Mouse (Mus musculus) Patski (cell line): ENCODE measurements around the gene Tnrc6c. TPM values are rescaled to one million over a fixed set of nuclear protein-coding genes. Genes with fewer than 3 reads are reported as not detected.

ENCODE experiments used
- ATAC-seq: fragments of 100-300 bp; one replicate; pipeline ENCODE4 v1.8.0; 2021
- CTCF ChIA-PET: fragments of 350-600 bp; sonication (Branson Sonifier 250); formaldehyde crosslinking; loops from one replicate; lab custom pipeline; 2022; ENCODE audit warnings: inconsistent platforms; lab: Charles Lee
- POLR2A ChIA-PET: fragments of 350-600 bp; sonication (Branson Sonifier 250); formaldehyde crosslinking; loops from one replicate; lab custom pipeline; 2022; ENCODE audit warnings: antibody characterized with exemption, inconsistent platforms; lab: Charles Lee
- DNase-seq: peaks from one replicate; pipeline ENCODE4 v3.0.0-alpha.2; 2011; ENCODE audit warnings: low read depth, low spot score
- H3K27me3 ChIP-seq: fragments of 371-371 bp; one replicate; pipeline ENCODE4 v1.5.1; 2021
- CTCF ChIP-seq: fragments of 100-300 bp; IDR thresholded peaks from one replicate; pipeline ENCODE4 v1.5.1; 2021
- in situ Hi-C: fragments of 300-500 bp; cut with MboI; formaldehyde crosslinking; loops from 3 replicates; pipeline ENCODE4 v1.11.1; 2018; ENCODE audit warnings: low pct_unique_long_range_greater_than_20kb, mixed read lengths
- polyA plus RNA-seq: library from polyadenylated mRNA; unstranded; gene quantifications from one replicate; pipeline ENCODE4 v1.2.3, GENCODE M21; 2021

Tnrc6c gene
- polyA plus RNA-seq, 1 experiment from 2014 or later = 21.1 TPM

DNA sequence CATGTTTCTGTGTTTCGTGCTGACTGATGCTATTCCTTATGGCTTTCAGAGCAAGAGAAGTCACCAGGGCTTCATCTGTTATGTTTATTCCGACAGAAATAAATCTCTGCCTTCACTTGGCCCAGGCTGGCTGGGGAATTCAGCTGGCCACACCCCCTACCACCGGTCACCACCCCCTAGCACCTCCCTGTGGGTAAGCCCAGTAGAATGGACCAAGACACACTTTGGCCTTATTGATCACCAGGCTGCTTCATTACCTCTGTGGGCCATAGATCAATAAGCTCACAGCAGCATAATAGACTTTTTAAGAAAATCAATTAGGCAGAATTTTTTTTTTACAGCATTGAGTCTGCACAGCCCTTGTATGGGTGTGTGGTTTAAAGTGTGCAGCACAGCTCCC lies 35.9 kb upstream of the Tnrc6c start:
- H3K27me3 ChIP-seq = peaks cover 8% of the 10 kb centered on the region
- in situ Hi-C loops = no loop called here
- ChIA-PET POLR2A (interaction anchor here (1.6 kb wide), 1 partner anchor 13 kb away, joined by 3 read pairs; no protein-coding TSS in a partner anchor), CTCF (no interaction called here)
- no peak for TF ChIP-seq CTCF
- no peak for DNase-seq
- ATAC-seq = no peak

- POLR2A ChIA-PET = interaction anchor here (1.6 kb wide), 1 partner anchor 14 kb away, joined by 3 read pairs; no protein-coding TSS in a partner anchor
- DNase-seq (no peak), ATAC-seq (no peak)
- H3K27me3 ChIP-seq = peaks cover 5% of the 10 kb centered on the region
- TF ChIP-seq CTCF = no peak
- CTCF ChIA-PET = no interaction called here
- in situ Hi-C loops = no loop called here
Observed at GRCm38 (mm10) chr11:117618774-117619173, 35.3 kb upstream of the Tnrc6c start.

DNA sequence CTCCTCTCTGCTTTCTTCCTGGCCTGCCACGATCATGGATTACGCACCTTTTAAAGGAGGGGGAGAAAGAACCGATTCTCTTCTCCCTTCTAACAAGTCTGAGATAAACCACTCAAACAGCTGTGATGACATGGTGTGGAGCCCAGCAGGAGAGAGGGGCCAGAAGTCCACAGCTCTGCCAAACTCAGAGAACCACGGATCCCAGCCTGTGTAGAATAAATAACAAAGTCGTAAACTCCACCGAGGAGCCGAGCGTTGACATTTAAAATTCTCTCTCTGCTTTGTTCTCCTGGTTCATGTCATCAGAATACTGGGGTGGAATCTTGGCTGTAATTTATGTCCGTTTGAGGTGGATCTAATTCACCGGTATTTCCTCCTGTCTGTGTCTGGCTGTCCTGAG lies 34.5 kb upstream of the Tnrc6c start:
- ChIA-PET POLR2A (no interaction called here), CTCF (no interaction called here)
- peaks cover 5% of the 10 kb centered on the region for H3K27me3 ChIP-seq
- DNase-seq = no peak
- in situ Hi-C loops = no loop called here
- ATAC-seq = no peak
- TF ChIP-seq CTCF = no peak

DNA sequence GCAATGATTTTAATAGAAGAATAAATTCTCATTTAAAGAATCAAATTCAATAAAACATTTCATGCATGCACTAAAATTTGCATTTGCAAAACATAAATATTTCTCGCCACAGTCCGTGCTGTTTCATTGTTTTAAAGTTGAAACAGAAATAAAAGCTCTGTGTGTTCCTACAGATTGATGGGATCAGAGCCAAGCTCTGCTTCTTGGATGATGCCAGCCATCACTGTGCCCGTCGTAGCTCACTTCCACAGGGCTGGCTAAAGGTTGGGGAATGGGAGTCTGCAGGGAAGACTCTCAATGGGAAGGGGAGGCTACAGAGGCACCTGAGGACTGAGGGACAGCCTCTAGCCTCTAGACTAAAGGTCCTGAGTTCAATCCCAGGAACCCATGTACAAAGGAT lies 28.9 kb upstream of the Tnrc6c start:
- TF ChIP-seq CTCF = no peak
- ATAC-seq (no peak), DNase-seq (no peak)
- CTCF ChIA-PET = no interaction called here
- in situ Hi-C loops = no loop called here
- POLR2A ChIA-PET = no interaction called here
- peaks cover 4% of the 10 kb centered on the region for H3K27me3 ChIP-seq

GRCm38 (mm10) chr11:117626557-117626956 lies 27.5 kb upstream of the Tnrc6c start:
- peaks cover 4% of the 10 kb centered on the region for H3K27me3 ChIP-seq
- POLR2A ChIA-PET = interaction anchor here (0.6 kb wide), 1 partner anchor 235 kb away, joined by 5 read pairs; no protein-coding TSS in a partner anchor
- no peak for ATAC-seq
- DNase-seq = no peak
- CTCF ChIA-PET = no interaction called here
- TF ChIP-seq CTCF = no peak
- in situ Hi-C loops = no loop called here

DNA sequence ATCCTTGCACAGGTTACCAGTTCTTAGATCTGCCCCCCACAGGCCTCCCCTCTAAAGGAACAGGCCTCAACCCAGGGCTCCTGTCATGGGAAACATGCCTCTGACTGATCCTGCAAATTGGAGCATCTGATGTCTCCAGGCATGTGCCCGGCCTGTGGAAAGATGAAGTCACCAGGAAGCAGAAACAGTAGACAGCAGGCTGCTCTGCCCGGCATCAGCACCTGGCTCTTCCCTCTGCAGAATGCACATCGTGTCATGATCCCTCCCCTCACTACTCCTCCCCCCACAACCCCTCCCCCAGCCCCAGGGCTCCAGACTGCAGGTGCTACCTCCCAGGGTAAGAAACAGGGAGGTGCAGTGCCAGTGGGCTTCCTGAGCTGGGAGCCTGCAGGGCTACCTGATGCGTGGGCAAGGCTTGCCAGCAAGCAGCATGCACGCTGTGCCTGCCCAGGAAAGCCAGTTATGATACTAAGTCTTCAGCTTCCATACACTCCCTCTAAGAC lies 27.0 kb upstream of the Tnrc6c start:
- ChIA-PET POLR2A (no interaction called here), CTCF (no interaction called here)
- in situ Hi-C loops = no loop called here
- ATAC-seq = no peak
- DNase-seq = no peak
- TF ChIP-seq CTCF = no peak
- H3K27me3 ChIP-seq = peaks cover 4% of the 10 kb centered on the region

- in situ Hi-C loops = no loop called here
- no peak for TF ChIP-seq CTCF
- DNase-seq (no peak), ATAC-seq (no peak)
- ChIA-PET CTCF (no interaction called here), POLR2A (no interaction called here)
- H3K27me3 ChIP-seq = peaks cover 4% of the 10 kb centered on the region
Observed at GRCm38 (mm10) chr11:117627746-117628311, 26.3 kb upstream of the Tnrc6c start.

DNA sequence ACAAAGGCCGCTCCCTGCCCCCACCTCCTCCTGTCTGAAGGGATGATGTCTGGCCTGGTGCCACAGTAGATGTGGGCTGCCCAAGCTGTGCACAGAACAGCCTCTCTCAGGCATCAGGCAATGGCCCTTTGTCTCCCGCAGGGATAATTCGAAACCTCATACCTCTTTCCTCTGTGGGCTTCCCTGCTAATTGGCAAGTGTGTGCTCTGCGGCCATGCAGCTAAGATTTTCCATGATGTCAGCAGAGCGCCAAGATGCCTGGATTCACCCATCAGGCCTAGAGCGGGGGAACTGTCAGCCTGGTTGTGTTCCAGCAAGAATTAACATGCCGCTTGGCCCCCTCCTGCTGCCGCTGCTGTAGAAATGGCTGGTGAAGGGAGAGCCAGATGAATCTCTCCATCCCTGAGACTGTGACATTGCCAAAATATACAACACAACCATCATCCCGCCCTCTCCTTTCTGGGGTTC lies 25.7 kb upstream of the Tnrc6c start:
- ChIA-PET CTCF (no interaction called here), POLR2A (no interaction called here)
- no peak for DNase-seq
- TF ChIP-seq CTCF = no peak
- peaks cover 4% of the 10 kb centered on the region for H3K27me3 ChIP-seq
- in situ Hi-C loops = no loop called here
- ATAC-seq = no peak

DNA sequence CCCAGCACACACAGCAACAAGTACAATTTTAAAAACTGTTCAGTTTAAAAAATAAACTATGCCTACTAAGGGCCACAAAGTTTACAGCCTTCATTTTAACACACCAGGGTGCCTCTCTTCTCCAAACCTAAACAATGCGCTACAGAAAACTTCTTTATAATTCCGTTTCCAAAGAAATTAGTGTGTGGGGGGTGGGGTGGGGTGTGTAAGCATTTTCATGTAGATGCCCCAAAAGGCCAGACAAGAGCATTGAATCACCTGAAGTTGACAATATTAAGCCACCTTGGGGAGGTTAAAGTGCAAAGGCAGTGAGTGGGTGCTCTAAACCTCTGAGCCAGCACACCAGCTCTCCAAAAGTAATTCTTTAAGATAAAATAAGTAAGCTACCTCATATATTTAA lies 24.2 kb upstream of the Tnrc6c start:
- ChIA-PET CTCF (no interaction called here), POLR2A (no interaction called here)
- in situ Hi-C loops = no loop called here
- no peak for TF ChIP-seq CTCF
- DNase-seq (no peak), ATAC-seq (no peak)
- peaks cover 4% of the 10 kb centered on the region for H3K27me3 ChIP-seq

DNA sequence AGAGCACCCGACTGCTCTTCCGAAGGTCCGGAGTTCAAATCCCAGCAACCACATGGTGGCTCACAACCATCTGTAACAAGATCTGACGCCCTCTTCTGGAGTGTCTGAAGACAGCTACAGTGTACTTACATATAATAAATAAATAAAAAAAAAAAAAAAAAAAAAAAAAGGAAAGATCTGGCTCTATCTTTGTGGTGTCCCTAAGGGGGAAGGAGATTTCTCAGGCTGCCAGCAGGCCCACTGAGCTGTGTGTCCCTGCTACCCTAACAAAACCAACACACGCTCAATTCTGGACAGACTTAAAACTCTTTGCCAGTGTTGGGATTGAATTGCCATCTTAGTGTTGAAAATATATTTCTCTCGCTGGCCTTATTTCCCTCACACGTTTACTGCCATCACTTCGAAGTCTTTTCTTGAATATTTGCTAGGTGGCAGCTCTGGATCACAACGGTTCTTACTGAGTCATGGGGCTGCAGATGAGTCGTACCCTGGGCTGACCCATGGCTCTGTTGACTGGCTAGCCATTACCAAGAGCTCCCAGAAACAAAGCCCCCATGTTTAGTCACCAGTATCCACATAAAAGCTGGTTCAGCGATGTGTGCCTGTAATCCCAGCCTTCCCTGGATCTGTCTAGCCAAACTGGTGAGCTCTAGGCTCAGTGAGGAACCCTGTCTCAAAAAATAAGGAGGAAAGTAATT lies 23.1 kb upstream of the Tnrc6c start:
- POLR2A ChIA-PET = no interaction called here
- ATAC-seq (no peak), DNase-seq (no peak)
- CTCF ChIA-PET = interaction anchor here (1.8 kb wide), 1 partner anchor 22 kb away, joined by 4 read pairs; the partner anchor contains the start of gene Tnrc6c
- in situ Hi-C loops = no loop called here
- no peak for TF ChIP-seq CTCF
- H3K27me3 ChIP-seq = peaks cover 4% of the 10 kb centered on the region

- no peak for TF ChIP-seq CTCF
- POLR2A ChIA-PET = no interaction called here
- DNase-seq (no peak), ATAC-seq (no peak)
- in situ Hi-C loops = no loop called here
- CTCF ChIA-PET = no interaction called here
- peaks cover 5% of the 10 kb centered on the region for H3K27me3 ChIP-seq
Observed at GRCm38 (mm10) chr11:117633310-117633709, 20.8 kb upstream of the Tnrc6c start.
